Mouse (Mus musculus) liver, adult (tissue): ENCODE results near the gene Rhobtb1.

Source experiments
- GATA4 ChIP-seq: IDR thresholded peaks from 2 replicates; pipeline ENCODE4 v1.6.1; 2014; ENCODE audit warnings: mild to moderate bottlenecking, low read length; ENCODE audit not compliant: insufficient replicate concordance

The Rhobtb1 gene

GRCm38 (mm10) chr10:69155428-69156175 is 4.4 kb downstream of the Rhobtb1 start:
- TF ChIP-seq GATA4 = no peak

- TF ChIP-seq GATA4 = no peak
These were observed 5.2 kb downstream of the Rhobtb1 start for GRCm38 (mm10) chr10:69156462-69156861.

DNA sequence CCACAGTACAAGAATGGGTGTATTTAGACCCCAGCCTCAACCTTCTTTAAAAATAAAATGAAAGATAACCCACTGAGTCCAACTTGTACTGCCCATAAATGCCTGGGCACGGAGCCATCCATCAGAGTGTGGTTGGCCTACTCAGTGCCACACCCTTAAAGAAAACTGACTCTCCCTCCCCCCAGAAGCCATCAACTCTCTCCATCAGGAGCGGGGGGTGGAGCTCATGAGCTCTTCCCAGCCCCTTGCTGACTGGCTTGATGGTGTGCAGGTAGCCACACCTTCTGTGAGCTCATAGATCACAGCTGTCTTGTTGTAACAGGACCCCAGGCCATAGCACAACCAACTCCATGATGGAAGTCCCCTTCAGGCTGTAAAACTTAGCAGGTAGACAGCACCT is 6.2 kb downstream of the Rhobtb1 start:
- no peak for TF ChIP-seq GATA4

- TF ChIP-seq GATA4 = no peak
These were observed 9.6 kb downstream of the Rhobtb1 start for GRCm38 (mm10) chr10:69160877-69161276.

DNA sequence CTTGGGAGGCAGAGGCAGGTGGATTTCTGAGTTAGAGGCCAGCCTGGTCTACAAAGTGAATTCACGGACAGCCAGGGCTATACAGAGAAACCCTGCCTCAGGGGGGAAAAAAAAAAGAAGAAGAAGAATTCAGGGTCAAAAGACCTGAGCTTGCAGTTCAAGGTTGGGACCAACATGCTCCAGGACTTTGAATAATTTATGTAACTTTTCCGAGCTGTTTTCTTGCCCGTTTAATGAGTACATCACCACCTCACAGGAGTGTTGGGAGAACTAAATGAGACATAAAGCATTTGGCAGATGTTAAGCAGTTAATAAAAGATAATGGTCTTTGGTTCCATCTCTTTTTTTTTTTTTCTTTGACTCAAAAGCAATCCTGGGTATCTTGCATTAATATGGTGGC is 10.3 kb downstream of the Rhobtb1 start:
- TF ChIP-seq GATA4 = no peak

GRCm38 (mm10) chr10:69162577-69162976 is 11.3 kb downstream of the Rhobtb1 start:
- no peak for TF ChIP-seq GATA4

GRCm38 (mm10) chr10:69163216-69163615 is 12.0 kb downstream of the Rhobtb1 start:
- no peak for TF ChIP-seq GATA4

- TF ChIP-seq GATA4 = no peak
These were observed 13.9 kb downstream of the Rhobtb1 start for GRCm38 (mm10) chr10:69165125-69165524.

DNA sequence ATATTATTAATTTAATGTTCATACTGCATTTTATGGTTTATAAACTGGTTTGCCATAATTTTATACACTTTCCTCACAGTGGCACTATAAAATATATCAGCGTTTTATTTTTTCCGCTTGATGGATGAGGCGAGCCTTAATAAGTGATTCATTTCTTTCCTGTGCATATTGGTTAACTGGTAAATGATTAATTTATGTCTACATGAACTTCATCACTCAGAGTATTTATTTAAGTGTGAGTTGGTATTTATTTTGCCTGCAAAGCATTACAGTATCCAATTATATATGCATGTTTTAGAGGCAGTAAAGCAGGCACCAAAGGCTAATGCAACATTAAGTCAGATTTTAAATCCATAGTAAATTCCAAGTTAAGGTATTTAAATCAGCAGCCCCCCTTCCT is 14.6 kb downstream of the Rhobtb1 start:
- no peak for TF ChIP-seq GATA4

GRCm38 (mm10) chr10:69166514-69166913 is 15.3 kb downstream of the Rhobtb1 start:
- TF ChIP-seq GATA4 = no peak

- TF ChIP-seq GATA4 = no peak
These were observed 21.2 kb downstream of the Rhobtb1 start for GRCm38 (mm10) chr10:69172412-69172811.

DNA sequence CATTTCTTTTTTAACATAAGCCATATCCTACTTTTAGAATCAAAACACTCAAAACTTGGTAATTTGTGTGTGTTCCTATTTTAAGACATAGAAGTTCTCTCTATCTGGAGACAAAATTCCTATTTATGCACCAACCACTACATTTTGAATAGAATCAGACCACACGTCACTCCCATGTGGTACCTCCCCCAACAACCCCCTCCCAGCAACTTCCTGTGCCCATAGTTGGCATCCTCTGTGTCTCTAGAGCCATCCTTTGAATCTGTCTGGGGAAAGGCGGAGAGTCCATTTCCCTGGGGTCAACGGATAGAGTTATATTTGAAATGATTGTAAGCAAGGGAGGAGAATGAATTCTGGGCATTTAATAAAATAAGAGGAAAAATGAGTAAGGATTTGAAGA is 24.9 kb downstream of the Rhobtb1 start:
- TF ChIP-seq GATA4 = no peak

- TF ChIP-seq GATA4 = no peak
These were observed 28.1 kb downstream of the Rhobtb1 start for GRCm38 (mm10) chr10:69179341-69179740.

- no peak for TF ChIP-seq GATA4
These were observed 29.8 kb downstream of the Rhobtb1 start for GRCm38 (mm10) chr10:69180997-69181396.

GRCm38 (mm10) chr10:69184903-69185302 is 33.7 kb downstream of the Rhobtb1 start:
- no peak for TF ChIP-seq GATA4

GRCm38 (mm10) chr10:69185431-69185830 is 34.2 kb downstream of the Rhobtb1 start:
- TF ChIP-seq GATA4 = no peak
